Mouse (Mus musculus) right cerebral cortex, postnatal 10 days (tissue): ENCODE measurements around the gene Tnni2.

Source experiments
- DNase-seq, 2 experiments: peaks; one replicate each; pipeline ENCODE4 v3.0.0; 2021; ENCODE audit warnings: low spot score in 2 of 2

Gene Tnni2

GRCm38 (mm10) chr7:142482256-142482609 is 40.6 kb downstream of the Tnni2 start:
- DNase-seq = no peak

GRCm38 (mm10) chr7:142483136-142483535 is 41.5 kb downstream of the Tnni2 start:
- no peak for DNase-seq

- no peak for DNase-seq
Measured at GRCm38 (mm10) chr7:142484780-142485179, 43.2 kb downstream of the Tnni2 start.

GRCm38 (mm10) chr7:142486751-142487162 is 45.1 kb downstream of the Tnni2 start:
- DNase-seq = no peak

- peak; percentile 65 to 71 for DNase-seq
Measured at GRCm38 (mm10) chr7:142487341-142487859, 45.8 kb downstream of the Tnni2 start.

GRCm38 (mm10) chr7:142488053-142488452 is 46.4 kb downstream of the Tnni2 start:
- DNase-seq = no peak

- no peak for DNase-seq
Measured at GRCm38 (mm10) chr7:142493535-142493934, 51.9 kb downstream of the Tnni2 start.
